Comparison of ENCODE assay signal across 9 mouse cellular contexts in genomic region chr7:6727351-6728121, GRCm38 (mm10). TPM values are rescaled to one million over a fixed set of nuclear protein-coding genes. Genes with fewer than 3 reads are reported as not detected.
DNase-seq lines count a peak whose midpoint lies in the region; ATAC-seq and TF ChIP-seq lines count a peak whose summit lies in the region.
"Had no signal": no experiment of that assay in that cellular context is flagged by ENCODE, and none has a peak within 500 bp of the region (broad histone marks: within the 10 kb centered on the region; RNA-seq: fewer than 3 reads in every experiment).

No protein-coding gene starts in this region.

- no peak overlapping the region for H3K4me3 ChIP-seq in MEL (ENCODE audit: control insufficient read depth in 1 of 2, insufficient read depth in 1 of 2, low read depth in 2 of 2, low read length in 2 of 2)
- peak overlapping the region; percentile 56 for H3K4me3 ChIP-seq in forebrain, embryonic 14.5 days (ENCODE audit: low read depth, low read length)
- peak overlapping the region; percentile 48 for H3K4me3 ChIP-seq in heart, embryonic 16.5 days (ENCODE audit: low read length)
- H3K4me3 ChIP-seq in liver, embryonic 13.5 days (replicated peaks) = peak overlapping the region; percentile 58
- peak overlapping the region; percentile 57 for H3K4me3 ChIP-seq in olfactory bulb, adult 2 months (ENCODE audit: insufficient read depth, low read depth, low read length)

- WGBS in forebrain, embryonic 14.5 days = 53% methylated on average over 19 of the region's 19 CpGs
- 52% methylated on average over 19 of the region's 19 CpGs for WGBS in heart, embryonic 16.5 days
- WGBS in liver, embryonic 13.5 days (ENCODE audit: insufficient replicate concordance) = 45% methylated on average over 19 of the region's 19 CpGs
- WGBS in olfactory bulb, adult 2 months = 42% methylated on average over 19 of the region's 19 CpGs

- DNase-seq in MEL (ENCODE audit: low read depth, low spot score) = peak; percentile 2
- DNase-seq in c-Kit-positive CD71-positive TER-119-positive erythroid progenitor cells, embryonic 14.5 days (ENCODE audit: low spot score) = peak; percentile 52
- DNase-seq in forebrain, embryonic 14.5 days (ENCODE audit: low spot score) = peak; percentile 96
- DNase-seq in kidney, postnatal 36 days = peak; percentile 84 to 87
- DNase-seq in liver, embryonic 13.5 days = peak; percentile 69

- no peaks in the 10 kb centered on the region for H3K4me1 ChIP-seq in MEL (ENCODE audit: control insufficient read depth in 1 of 2, insufficient read depth in 2 of 2, low read length in 2 of 2)
- H3K4me1 ChIP-seq in forebrain, embryonic 14.5 days (ENCODE audit: control insufficient read depth, insufficient read depth, low read length) = no peaks in the 10 kb centered on the region
- no peaks in the 10 kb centered on the region for H3K4me1 ChIP-seq in heart, embryonic 16.5 days (ENCODE audit: control insufficient read depth, insufficient read depth, low read length)
- no peaks in the 10 kb centered on the region for H3K4me1 ChIP-seq in liver, embryonic 13.5 days (replicated peaks)
- no peaks in the 10 kb centered on the region for H3K4me1 ChIP-seq in olfactory bulb, adult 2 months (ENCODE audit: control insufficient read depth, insufficient read depth, low read length)

- no peaks in the 10 kb centered on the region for H3K9me3 ChIP-seq in MEL (replicated peaks; ENCODE audit: insufficient read depth, low read length)
- peaks cover 26% of the 10 kb centered on the region for H3K9me3 ChIP-seq in forebrain, embryonic 14.5 days (replicated peaks; ENCODE audit: control insufficient read depth, low read length)
- peaks cover 28% of the 10 kb centered on the region for H3K9me3 ChIP-seq in heart, embryonic 16.5 days (replicated peaks; ENCODE audit: control insufficient read depth, low read length)
- peaks cover 31% of the 10 kb centered on the region for H3K9me3 ChIP-seq in liver, embryonic 13.5 days (replicated peaks)

- no peak for TF ChIP-seq RAD21 in MEL (IDR thresholded peaks at IDR 0.05; ENCODE audit: low read depth, low read length)

- peak; percentile 64 for ATAC-seq in forebrain, embryonic 14.5 days
- ATAC-seq in heart, embryonic 16.5 days (replicated peaks; ENCODE audit: extremely low read depth, insufficient read depth, low FRiP score) = peak; percentile 47
- ATAC-seq in liver, embryonic 13.5 days (ENCODE audit: low read depth) = peak; percentile 17
- no peak; the same call in 1 of the 2 replicates for ATAC-seq in megakaryocyte progenitor cell, adult 5-6 weeks (replicated peaks; ENCODE audit: poor library complexity)

- H3K36me3 ChIP-seq in MEL (ENCODE audit: control insufficient read depth in 1 of 2, insufficient read depth in 2 of 2, low read length in 2 of 2) = no peaks in the 10 kb centered on the region
- peaks cover 12% of the 10 kb centered on the region for H3K36me3 ChIP-seq in forebrain, embryonic 14.5 days (ENCODE audit: control insufficient read depth, insufficient read depth, low read length)
- peaks cover 5% of the 10 kb centered on the region; the same call in 1 of the 2 replicates for H3K36me3 ChIP-seq in heart, embryonic 16.5 days (ENCODE audit: control insufficient read depth, insufficient read depth)
- H3K36me3 ChIP-seq in liver, embryonic 13.5 days = peaks cover 5% of the 10 kb centered on the region

- H3K79me2 ChIP-seq in MEL (ENCODE audit: control insufficient read depth, insufficient read depth, low read length, poor library complexity) = no peaks in the 10 kb centered on the region

- no peaks in the 10 kb centered on the region for H3K27me3 ChIP-seq in MEL (ENCODE audit: control insufficient read depth in 1 of 2, insufficient read depth in 2 of 2, low read length in 2 of 2)
- H3K27me3 ChIP-seq in forebrain, embryonic 14.5 days (replicated peaks; ENCODE audit: control insufficient read depth, insufficient read depth, low read length) = no peaks in the 10 kb centered on the region
- no peaks in the 10 kb centered on the region for H3K27me3 ChIP-seq in heart, embryonic 16.5 days (ENCODE audit: control insufficient read depth, insufficient read depth, low read length)
- H3K27me3 ChIP-seq in liver, embryonic 13.5 days = peaks cover 16% of the 10 kb centered on the region

- peak overlapping the region; percentile 42 for H3K4me2 ChIP-seq in forebrain, embryonic 14.5 days (ENCODE audit: low read length)
- peak overlapping the region; percentile 52 for H3K4me2 ChIP-seq in heart, embryonic 16.5 days (ENCODE audit: low read depth, low read length)
- H3K4me2 ChIP-seq in liver, embryonic 13.5 days = peak overlapping the region; percentile 70

- no peak for TF ChIP-seq CTCF in MEL (IDR thresholded peaks at IDR 0.05 in 2 of 3, conservative IDR thresholded peaks at IDR 0.05 in 1 of 3; ENCODE audit: control insufficient read depth in 1 of 3, insufficient read depth in 1 of 3, low read depth in 2 of 3, low read length in 3 of 3, poor library complexity in 1 of 3, severe bottlenecking in 1 of 3)
- TF ChIP-seq CTCF in olfactory bulb, adult 2 months (IDR thresholded peaks at IDR 0.05; ENCODE audit: insufficient read depth, low read depth, low read length) = peak; percentile 67

- TF ChIP-seq POLR2A in MEL (IDR thresholded peaks at IDR 0.05; ENCODE audit: control insufficient read depth in 1 of 2, insufficient read depth in 1 of 2, low read depth in 1 of 2, low read length in 2 of 2, poor library complexity in 1 of 2) = no peak
- TF ChIP-seq POLR2A in olfactory bulb, adult 2 months (IDR thresholded peaks at IDR 0.05; ENCODE audit: insufficient read depth, low read depth, low read length) = no peak

- no peak overlapping the region for H3K9ac ChIP-seq in MEL (ENCODE audit: control insufficient read depth, low read depth, low read length, poor library complexity, severe bottlenecking)
- peak overlapping the region; percentile 46 for H3K9ac ChIP-seq in forebrain, embryonic 14.5 days (ENCODE audit: low read length)
- H3K9ac ChIP-seq in heart, embryonic 16.5 days (ENCODE audit: low read length) = peak overlapping the region; percentile 31; the same call in 1 of the 2 replicates
- no peak overlapping the region for H3K9ac ChIP-seq in liver, embryonic 13.5 days

- H3K27ac ChIP-seq in MEL (ENCODE audit: control insufficient read depth, low read depth, low read length) = no peak overlapping the region
- H3K27ac ChIP-seq in forebrain, embryonic 14.5 days (ENCODE audit: low read depth, low read length) = peak overlapping the region; percentile 97
- H3K27ac ChIP-seq in heart, embryonic 16.5 days (ENCODE audit: low read length) = peak overlapping the region; percentile 91
- H3K27ac ChIP-seq in liver, embryonic 13.5 days = peak overlapping the region; percentile 66
- H3K27ac ChIP-seq in olfactory bulb, adult 2 months (ENCODE audit: insufficient read depth, low read depth, low read length) = peak overlapping the region; percentile 94

- no peak for TF ChIP-seq EP300 in MEL (IDR thresholded peaks at IDR 0.05; ENCODE audit: low read depth in 1 of 2, low read length in 2 of 2)

TF ChIP-seq in MEL, 35 proteins besides CTCF, POLR2A, EP300 and RAD21:
- TF ChIP-seq SMC3 (IDR thresholded peaks at IDR 0.05; ENCODE audit: low read depth, low read length) = no peak
- TF ChIP-seq MAX (IDR thresholded peaks at IDR 0.05; ENCODE audit: low read length) = no peak
- TF ChIP-seq USF1 (IDR thresholded peaks at IDR 0.05; ENCODE audit: low read depth, low read length) = no peak
- no peak for TF ChIP-seq UBTF (IDR thresholded peaks at IDR 0.05; ENCODE audit: borderline replicate concordance, insufficient read depth, low read depth, low read length)

RNA-seq across cellular contexts. Expression of gene Peg3, which starts 2.7 kb away (rescaled TPM):
- total RNA-seq in MEL (2012; rRNA removed) = not detected in 2 replicates
- polyA plus RNA-seq in MEL (2012; ENCODE audit: insufficient read depth in 1 of 2, insufficient read length in 2 of 2, low read depth in 1 of 2, low replicate concordance in 2 of 2, missing spikeins in 1 of 2) = not detected
- 51.1 and 72.9 TPM in 2 replicates for polyA plus RNA-seq in forebrain, embryonic 14.5 days (2014; fragmentation: Nextera tagmentation; extraction: Ambion mirVana)
- polyA plus RNA-seq in heart, embryonic 16.5 days (2015; fragmentation: Nextera tagmentation; extraction: Ambion mirVana) = 86.6 and 88.1 TPM in 2 replicates
- 30.9 and 42.8 TPM in 2 replicates for polyA plus RNA-seq in liver, embryonic 13.5 days (2015; fragmentation: Nextera tagmentation; extraction: Ambion mirVana)
- 84.2 and 352 TPM in 2 replicates for polyA plus RNA-seq in olfactory bulb, adult 2 months (2012; ENCODE audit: insufficient read depth, insufficient read length, low replicate concordance, missing spikeins)
- total RNA-seq in megakaryocyte progenitor cell, adult 5-6 weeks (2015) = not detected in 2 replicates
- not detected in 2 replicates for total RNA-seq in megakaryocyte progenitor cell, adult 5-6 weeks (2017)
- total RNA-seq: common myeloid progenitor, adult 5-6 weeks had no signal

RNA-seq across cellular contexts. Expression of gene Usp29, which starts 2.8 kb away (rescaled TPM):
- total RNA-seq in MEL (2012; rRNA removed) = not detected in 2 replicates
- not detected for polyA plus RNA-seq in MEL (2012; ENCODE audit: insufficient read depth in 1 of 2, insufficient read length in 2 of 2, low read depth in 1 of 2, low replicate concordance in 2 of 2, missing spikeins in 1 of 2)
- 15.5 and 21.9 TPM in 2 replicates for polyA plus RNA-seq in forebrain, embryonic 14.5 days (2014; fragmentation: Nextera tagmentation; extraction: Ambion mirVana)
- polyA plus RNA-seq in heart, embryonic 16.5 days (2015; fragmentation: Nextera tagmentation; extraction: Ambion mirVana) = 5.9 and 6.1 TPM in 2 replicates
- polyA plus RNA-seq in liver, embryonic 13.5 days (2015; fragmentation: Nextera tagmentation; extraction: Ambion mirVana) = 1.4 and 1.9 TPM in 2 replicates
- polyA plus RNA-seq in olfactory bulb, adult 2 months (2012; ENCODE audit: insufficient read depth, insufficient read length, low replicate concordance, missing spikeins) = not detected in 2 replicates
- total RNA-seq in megakaryocyte progenitor cell, adult 5-6 weeks (2015) = not detected in 2 replicates
- total RNA-seq in megakaryocyte progenitor cell, adult 5-6 weeks (2017) = not detected in 2 replicates
- total RNA-seq: common myeloid progenitor, adult 5-6 weeks had no signal

RNA-seq across cellular contexts. Expression of gene Zim1, which starts 31.3 kb away (rescaled TPM):
- not detected in 2 replicates for total RNA-seq in MEL (2012; rRNA removed)
- polyA plus RNA-seq in MEL (2012; ENCODE audit: insufficient read depth in 1 of 2, insufficient read length in 2 of 2, low read depth in 1 of 2, low replicate concordance in 2 of 2, missing spikeins in 1 of 2) = not detected
- polyA plus RNA-seq in forebrain, embryonic 14.5 days (2014; fragmentation: Nextera tagmentation; extraction: Ambion mirVana) = 4.3 and 6.5 TPM in 2 replicates
- 6.6 and 11.6 TPM in 2 replicates for polyA plus RNA-seq in heart, embryonic 16.5 days (2015; fragmentation: Nextera tagmentation; extraction: Ambion mirVana)
- 0.99 and 1.0 TPM in 2 replicates for polyA plus RNA-seq in liver, embryonic 13.5 days (2015; fragmentation: Nextera tagmentation; extraction: Ambion mirVana)
- polyA plus RNA-seq in olfactory bulb, adult 2 months (2012; ENCODE audit: insufficient read depth, insufficient read length, low replicate concordance, missing spikeins) = not detected in 2 replicates
- total RNA-seq in megakaryocyte progenitor cell, adult 5-6 weeks (2015) = not detected in 2 replicates
- total RNA-seq in megakaryocyte progenitor cell, adult 5-6 weeks (2017) = not detected in 2 replicates
- total RNA-seq: common myeloid progenitor, adult 5-6 weeks had no signal

Comparison
In these comparisons a context has a peak if more than half of its experiments do, and no peak if none do; other contexts are left out.
1. DNase-seq: peak in every context shown above with its lines; median percentile 96 in forebrain, embryonic 14.5 days; 86 in kidney, postnatal 36 days; 69 in liver, embryonic 13.5 days; 52 in c-Kit-positive CD71-positive TER-119-positive erythroid progenitor cells, embryonic 14.5 days; 2 in MEL.
2. H3K4me3 ChIP-seq: peak in forebrain, embryonic 14.5 days (single experiment), heart, embryonic 16.5 days (single experiment), liver, embryonic 13.5 days (single experiment) and olfactory bulb, adult 2 months (single experiment); none in MEL (0 of 2).
3. H3K9ac ChIP-seq: peak in forebrain, embryonic 14.5 days (single experiment) and heart, embryonic 16.5 days (single experiment); none in MEL (single experiment) and liver, embryonic 13.5 days (single experiment).
4. RNA of gene Peg3, which starts 2.7 kb away (polyA plus RNA-seq): 84.2 to 352 TPM in olfactory bulb, adult 2 months, 86.6 to 88.1 TPM in heart, embryonic 16.5 days, 51.1 to 72.9 TPM in forebrain, embryonic 14.5 days and 30.9 to 42.8 TPM in liver, embryonic 13.5 days; not detected in MEL; every median in the first group is over 10 times any median in the second.
5. Peak in every context shown above with its lines, with median percentiles within 50 percentile points of each other: H3K4me2 ChIP-seq.